Mouse (Mus musculus) heart, postnatal 0 days (tissue): Measurements from ENCODE around the gene Art4.

ENCODE experiments used
- CTCF ChIP-seq: IDR thresholded peaks from 2 replicates; pipeline ENCODE4 v1.5.1; 2016; ENCODE audit warnings: antibody characterized with exemption, control low read depth, low read depth
- EP300 ChIP-seq: IDR thresholded peaks from 2 replicates; pipeline ENCODE4 v1.6.1; 2016; ENCODE audit warnings: antibody characterized with exemption, low read depth

- TF ChIP-seq EP300, result no peak
- TF ChIP-seq CTCF, result no peak
Measured at GRCm38 (mm10) chr6:136816826-136817225, 40.7 kb downstream of the Art4 start.
